Mouse (Mus musculus): ENCODE data around the gene Mcrip2. TPM values are rescaled to one million over a fixed set of nuclear protein-coding genes. Genes with fewer than 3 reads are reported as not detected.

Mcrip2 gene
- polyA plus RNA-seq, 2 experiments, result 22.1 to 44.9 TPM

GRCm38 (mm10) chr17:25832436-25833290 is 35.9 kb downstream of the Mcrip2 start:
- ATAC-seq (ENCODE audit: insufficient read depth) (peak; percentile 90), DNase-seq (ENCODE audit: low read depth in 3 of 3, low spot score in 3 of 3) (peak; percentile 98 to 99 (median 99))
- H3K27ac ChIP-seq, result peak overlapping the region; percentile 72
- peak overlapping the region; percentile 83 for H3K4me2 ChIP-seq (ENCODE audit: low read depth)
- peaks cover 11% of the 10 kb centered on the region for H3K36me3 ChIP-seq (replicated peaks; ENCODE audit: control insufficient read depth, insufficient read depth, low read depth)
- H3K4me3 ChIP-seq (ENCODE audit: insufficient read depth in 1 of 2, low read depth in 2 of 2, low read length in 2 of 2), result peak overlapping the region; percentile 70 to 74
- H3K4me1 ChIP-seq (replicated peaks; ENCODE audit: control insufficient read depth in 2 of 2, insufficient read depth in 2 of 2, low read length in 1 of 2), result peaks cover 11 to 20% of the 10 kb centered on the region in 2 experiments
- H3K9me3 ChIP-seq (ENCODE audit: control insufficient read depth, low read length), result no peaks in the 10 kb centered on the region
- H3K27me3 ChIP-seq (ENCODE audit: control insufficient read depth, insufficient read depth, low read length), result no peaks in the 10 kb centered on the region
- no peak for TF ChIP-seq EP300 (IDR thresholded peaks at IDR 0.05; ENCODE audit: low read depth)
- TF ChIP-seq CTCF (IDR thresholded peaks at IDR 0.05; ENCODE audit: low read depth), result peak; percentile 17; the same call in 1 of the 2 replicates
- H3K9ac ChIP-seq (replicated peaks), result peak overlapping the region; percentile 66
- under 1% methylated on average over 77 of the region's 77 CpGs for WGBS (ENCODE audit: insufficient replicate concordance)

- Histone ChIP-seq H3K9me3 (ENCODE audit: control insufficient read depth, low read length) (no peaks in the 10 kb centered on the region), H3K4me3 (ENCODE audit: insufficient read depth in 1 of 2, low read depth in 2 of 2, low read length in 2 of 2) (peak overlapping the region; percentile 70 to 74), H3K27ac (peak overlapping the region; percentile 38), H3K27me3 (ENCODE audit: control insufficient read depth, insufficient read depth, low read length) (no peaks in the 10 kb centered on the region), H3K9ac (replicated peaks) (peak overlapping the region; percentile 63), H3K36me3 (replicated peaks; ENCODE audit: control insufficient read depth, insufficient read depth, low read depth) (peaks cover 11% of the 10 kb centered on the region), H3K4me2 (ENCODE audit: low read depth) (peak overlapping the region; percentile 83), H3K4me1 (replicated peaks; ENCODE audit: control insufficient read depth in 2 of 2, insufficient read depth in 2 of 2, low read length in 1 of 2) (peaks cover 10 to 16% of the 10 kb centered on the region in 2 experiments)
- ATAC-seq (ENCODE audit: insufficient read depth) (no peak), DNase-seq (ENCODE audit: low read depth in 3 of 3, low spot score in 3 of 3) (no peak)
- 43% methylated on average over 21 of the region's 21 CpGs for WGBS (ENCODE audit: insufficient replicate concordance)
- no peak for TF ChIP-seq CTCF (IDR thresholded peaks at IDR 0.05; ENCODE audit: low read depth)
- no peak for TF ChIP-seq EP300 (IDR thresholded peaks at IDR 0.05; ENCODE audit: low read depth)
These were observed 36.9 kb downstream of the Mcrip2 start for GRCm38 (mm10) chr17:25831451-25832281.

GRCm38 (mm10) chr17:25830806-25831431 is 37.6 kb downstream of the Mcrip2 start:
- peaks cover 13% of the 10 kb centered on the region for H3K36me3 ChIP-seq (replicated peaks; ENCODE audit: control insufficient read depth, insufficient read depth, low read depth)
- no peak for DNase-seq (ENCODE audit: low read depth in 3 of 3, low spot score in 3 of 3)
- H3K9ac ChIP-seq (replicated peaks), result no peak overlapping the region
- peak overlapping the region; percentile 83 for H3K4me2 ChIP-seq (ENCODE audit: low read depth)
- peaks cover 8 to 16% of the 10 kb centered on the region in 2 experiments for H3K4me1 ChIP-seq (replicated peaks; ENCODE audit: control insufficient read depth in 2 of 2, insufficient read depth in 2 of 2, low read length in 1 of 2)
- H3K27me3 ChIP-seq (ENCODE audit: control insufficient read depth, insufficient read depth, low read length), result no peaks in the 10 kb centered on the region
- no peak for ATAC-seq (ENCODE audit: insufficient read depth)
- no peak for TF ChIP-seq EP300 (IDR thresholded peaks at IDR 0.05; ENCODE audit: low read depth)
- TF ChIP-seq CTCF (IDR thresholded peaks at IDR 0.05; ENCODE audit: low read depth), result no peak
- 80% methylated on average over 14 of the region's 14 CpGs for WGBS (ENCODE audit: insufficient replicate concordance)
- no peak overlapping the region for H3K27ac ChIP-seq
- no peaks in the 10 kb centered on the region for H3K9me3 ChIP-seq (ENCODE audit: control insufficient read depth, low read length)
- H3K4me3 ChIP-seq (ENCODE audit: insufficient read depth in 1 of 2, low read depth in 2 of 2, low read length in 2 of 2), result peak overlapping the region in 1 of 2 experiments; percentile 74; a peak in 1 of 4 replicates

- peaks cover 8 to 16% of the 10 kb centered on the region in 2 experiments for H3K4me1 ChIP-seq (replicated peaks; ENCODE audit: control insufficient read depth in 2 of 2, insufficient read depth in 2 of 2, low read length in 1 of 2)
- 66% methylated on average over 4 of the region's 4 CpGs for WGBS (ENCODE audit: insufficient replicate concordance)
- H3K9ac ChIP-seq (replicated peaks), result no peak overlapping the region
- no peak for DNase-seq (ENCODE audit: low read depth in 3 of 3, low spot score in 3 of 3)
- no peak for TF ChIP-seq CTCF (IDR thresholded peaks at IDR 0.05; ENCODE audit: low read depth)
- TF ChIP-seq EP300 (IDR thresholded peaks at IDR 0.05; ENCODE audit: low read depth), result no peak
- no peak for ATAC-seq (ENCODE audit: insufficient read depth)
- no peak overlapping the region for H3K27ac ChIP-seq
- peak overlapping the region; percentile 70 for H3K4me2 ChIP-seq (ENCODE audit: low read depth)
- H3K4me3 ChIP-seq (ENCODE audit: insufficient read depth in 1 of 2, low read depth in 2 of 2, low read length in 2 of 2), result no peak overlapping the region; a peak in 1 of 4 replicates
- H3K27me3 ChIP-seq (ENCODE audit: control insufficient read depth, insufficient read depth, low read length), result no peaks in the 10 kb centered on the region
- peaks cover 14% of the 10 kb centered on the region for H3K36me3 ChIP-seq (replicated peaks; ENCODE audit: control insufficient read depth, insufficient read depth, low read depth)
- H3K9me3 ChIP-seq (ENCODE audit: control insufficient read depth, low read length), result no peaks in the 10 kb centered on the region
These were observed 38.3 kb downstream of the Mcrip2 start for GRCm38 (mm10) chr17:25830200-25830753.

Data from liver, embryonic 14.5 days (tissue).